Mouse (Mus musculus) forebrain, embryonic 12.5 days (tissue): ENCODE data around the gene 2310039H08Rik. TPM values are rescaled to one million over a fixed set of nuclear protein-coding genes. Genes with fewer than 3 reads are reported as not detected.
"Not testable (repeated sequence)": the region's sequence is repeated elsewhere in the genome, so short reads cannot be mapped to it uniquely, and the experiment has no call there.

Source experiments
- ATAC-seq: fragments of 200-750 bp; cut with Nextera tagmentation; 2 replicates; pipeline ENCODE4 v1.8.0; 2017; ENCODE audit warnings: moderate TSS enrichment; ENCODE audit not compliant: low FRiP score
- H3K27ac ChIP-seq: fragments of 300-500 bp; sonication (generic); 2 replicates; pipeline ENCODE4 v1.5.1; 2016; ENCODE audit warnings: mild to moderate bottlenecking
- H3K27me3 ChIP-seq: fragments of 300-500 bp; sonication (generic); 2 replicates; pipeline ENCODE4 v1.6.1; 2016; ENCODE audit warnings: mild to moderate bottlenecking
- H3K36me3 ChIP-seq: fragments of 300-500 bp; sonication (generic); replicated peaks from 2 replicates; pipeline ENCODE4 v1.6.1; 2016; ENCODE audit warnings: mild to moderate bottlenecking
- H3K4me1 ChIP-seq: fragments of 300-500 bp; sonication (generic); 2 replicates; pipeline ENCODE4 v1.6.1; 2016
- H3K4me2 ChIP-seq: fragments of 300-500 bp; sonication (generic); 2 replicates; pipeline ENCODE4 v1.6.1; 2016; ENCODE audit warnings: mild to moderate bottlenecking, moderate library complexity
- H3K4me3 ChIP-seq: fragments of 300-500 bp; sonication (generic); replicated peaks from 2 replicates; pipeline ENCODE4 v1.5.1; 2016; ENCODE audit warnings: mild to moderate bottlenecking
- H3K9ac ChIP-seq: fragments of 300-500 bp; sonication (generic); 2 replicates; pipeline ENCODE4 v1.6.1; 2016; ENCODE audit warnings: mild to moderate bottlenecking
- H3K9me3 ChIP-seq: fragments of 300-500 bp; sonication (generic); 2 replicates; pipeline ENCODE4 v1.6.1; 2016
- WGBS: fragments of 180-500 bp; shearing (Covaris S2); methylation state at CpG from one replicate; pipeline ENCODE4 v1.1.7; 2016; 5-methylcytosine and 5-hydroxymethylcytosine counted together
- polyA plus RNA-seq: library from polyadenylated mRNA; unstranded; fragments of >200 nt; fragmentation: Nextera tagmentation; extraction: Ambion mirVana; gene quantifications from 2 replicates; pipeline ENCODE4 v1.2.1, GENCODE M21; 2016

Gene 2310039H08Rik
- polyA plus RNA-seq, 1 experiment from 2014 or later, result 61.2 TPM

GRCm38 (mm10) chr17:46787974-46788373, 15.5 kb downstream of the 2310039H08Rik start:
- not testable (repeated sequence) for ATAC-seq, H3K4me1 ChIP-seq, H3K9ac ChIP-seq, H3K4me2 ChIP-seq, H3K27me3 ChIP-seq, H3K9me3 ChIP-seq, H3K4me3 ChIP-seq, H3K36me3 ChIP-seq, H3K27ac ChIP-seq
- WGBS, result 64% methylated on average over 2 of the region's 2 CpGs

- H3K4me2 ChIP-seq, result no peak overlapping the region
- no peaks in the 10 kb centered on the region for H3K36me3 ChIP-seq
- H3K4me3 ChIP-seq, result no peak overlapping the region
- ATAC-seq, result no peak
- no peaks in the 10 kb centered on the region for H3K9me3 ChIP-seq
- H3K4me1 ChIP-seq, result no peaks in the 10 kb centered on the region; the same call in 1 of the 2 replicates
- 92% methylated on average over 2 of the region's 2 CpGs for WGBS
- no peaks in the 10 kb centered on the region for H3K27me3 ChIP-seq
- H3K27ac ChIP-seq, result no peak overlapping the region
- H3K9ac ChIP-seq, result no peak overlapping the region
Measured at GRCm38 (mm10) chr17:46792963-46793362, 20.5 kb downstream of the 2310039H08Rik start.

GRCm38 (mm10) chr17:46796743-46797142, 24.3 kb downstream of the 2310039H08Rik start:
- no peak for ATAC-seq
- H3K9ac ChIP-seq, result no peak overlapping the region
- 87% methylated on average over 4 of the region's 4 CpGs for WGBS

GRCm38 (mm10) chr17:46797386-46797785, 25.0 kb downstream of the 2310039H08Rik start:
- no peak overlapping the region for H3K27ac ChIP-seq
- no peaks in the 10 kb centered on the region for H3K9me3 ChIP-seq
- WGBS, result 30% methylated on average over 8 of the region's 8 CpGs
- peaks cover 39% of the 10 kb centered on the region for H3K36me3 ChIP-seq
- H3K27me3 ChIP-seq, result no peaks in the 10 kb centered on the region
- no peak overlapping the region for H3K4me3 ChIP-seq
- ATAC-seq, result no peak
- H3K4me1 ChIP-seq, result no peaks in the 10 kb centered on the region; the same call in 1 of the 2 replicates
- H3K9ac ChIP-seq, result no peak overlapping the region
- H3K4me2 ChIP-seq, result no peak overlapping the region

More at GRCm38 (mm10) chr17:46796743-46797142, 24.3 kb downstream of the 2310039H08Rik start:
- Histone ChIP-seq H3K9me3 (no peaks in the 10 kb centered on the region), H3K27ac (no peak overlapping the region), H3K4me3 (no peak overlapping the region), H3K27me3 (no peaks in the 10 kb centered on the region), H3K4me2 (no peak overlapping the region), H3K4me1 (no peaks in the 10 kb centered on the region; the same call in 1 of the 2 replicates), H3K36me3 (peaks cover 33% of the 10 kb centered on the region)

- Histone ChIP-seq H3K27ac (no peak overlapping the region), H3K4me1 (no peaks in the 10 kb centered on the region; the same call in 1 of the 2 replicates), H3K27me3 (no peaks in the 10 kb centered on the region), H3K4me2 (no peak overlapping the region), H3K9ac (no peak overlapping the region), H3K9me3 (no peaks in the 10 kb centered on the region), H3K36me3 (peaks cover 39% of the 10 kb centered on the region), H3K4me3 (no peak overlapping the region)
- 85% methylated on average over 10 of the region's 10 CpGs for WGBS
- ATAC-seq, result no peak
Measured at GRCm38 (mm10) chr17:46799680-46800079, 27.2 kb downstream of the 2310039H08Rik start.

GRCm38 (mm10) chr17:46801761-46802160, 29.3 kb downstream of the 2310039H08Rik start:
- WGBS, result 88% methylated on average over 6 of the region's 6 CpGs
- Histone ChIP-seq H3K9me3 (no peaks in the 10 kb centered on the region), H3K36me3 (peaks cover 57% of the 10 kb centered on the region), H3K4me1 (no peaks in the 10 kb centered on the region; the same call in 1 of the 2 replicates), H3K4me3 (no peak overlapping the region), H3K9ac (no peak overlapping the region), H3K4me2 (no peak overlapping the region), H3K27me3 (no peaks in the 10 kb centered on the region), H3K27ac (no peak overlapping the region)
- ATAC-seq, result no peak

GRCm38 (mm10) chr17:46808376-46808775, 35.9 kb downstream of the 2310039H08Rik start:
- H3K27ac ChIP-seq, result no peak overlapping the region
- peaks cover 59% of the 10 kb centered on the region for H3K36me3 ChIP-seq
- no peak overlapping the region for H3K4me2 ChIP-seq
- H3K4me3 ChIP-seq, result no peak overlapping the region
- no peak for ATAC-seq
- no peaks in the 10 kb centered on the region for H3K27me3 ChIP-seq
- H3K4me1 ChIP-seq, result no peaks in the 10 kb centered on the region
- no peaks in the 10 kb centered on the region for H3K9me3 ChIP-seq
- WGBS, result 88% methylated on average over 10 of the region's 10 CpGs
- H3K9ac ChIP-seq, result no peak overlapping the region

- 86% methylated on average over 6 of the region's 6 CpGs for WGBS
- no peak for ATAC-seq
Measured at GRCm38 (mm10) chr17:46809131-46809830, 36.8 kb downstream of the 2310039H08Rik start.

GRCm38 (mm10) chr17:46810672-46811071, 38.2 kb downstream of the 2310039H08Rik start:
- Histone ChIP-seq H3K27me3 (no peaks in the 10 kb centered on the region), H3K4me2 (no peak overlapping the region), H3K36me3 (peaks cover 57% of the 10 kb centered on the region), H3K4me3 (no peak overlapping the region), H3K9ac (no peak overlapping the region), H3K4me1 (no peaks in the 10 kb centered on the region; the same call in 1 of the 2 replicates), H3K27ac (no peak overlapping the region), H3K9me3 (no peaks in the 10 kb centered on the region)
- ATAC-seq, result no peak
- WGBS, result 83% methylated on average over 3 of the region's 3 CpGs

More at GRCm38 (mm10) chr17:46809131-46809830, 36.8 kb downstream of the 2310039H08Rik start:
- Histone ChIP-seq H3K4me3 (no peak overlapping the region), H3K36me3 (peaks cover 64% of the 10 kb centered on the region), H3K4me2 (no peak overlapping the region), H3K4me1 (no peaks in the 10 kb centered on the region), H3K27me3 (no peaks in the 10 kb centered on the region), H3K9ac (no peak overlapping the region), H3K27ac (no peak overlapping the region), H3K9me3 (no peaks in the 10 kb centered on the region)

- WGBS, result 100% methylated on average over 1 of the region's 1 CpGs
- H3K36me3 ChIP-seq, result peaks cover 49% of the 10 kb centered on the region
- H3K4me3 ChIP-seq, result no peak overlapping the region
Measured at GRCm38 (mm10) chr17:46812442-46812841, 40.0 kb downstream of the 2310039H08Rik start.

GRCm38 (mm10) chr17:46813637-46814036, 41.2 kb downstream of the 2310039H08Rik start:
- Histone ChIP-seq H3K4me2 (no peak overlapping the region), H3K4me1 (peaks cover 8% of the 10 kb centered on the region; the same call in 1 of the 2 replicates), H3K9me3 (no peaks in the 10 kb centered on the region), H3K9ac (no peak overlapping the region), H3K4me3 (no peak overlapping the region), H3K27ac (no peak overlapping the region), H3K36me3 (peaks cover 46% of the 10 kb centered on the region), H3K27me3 (no peaks in the 10 kb centered on the region)
- no peak for ATAC-seq
- 92% methylated on average over 8 of the region's 8 CpGs for WGBS

More at GRCm38 (mm10) chr17:46812442-46812841, 40.0 kb downstream of the 2310039H08Rik start:
- H3K27me3 ChIP-seq, result no peaks in the 10 kb centered on the region
- no peaks in the 10 kb centered on the region for H3K9me3 ChIP-seq
- no peak overlapping the region for H3K9ac ChIP-seq
- H3K4me2 ChIP-seq, result no peak overlapping the region
- no peak for ATAC-seq
- no peak overlapping the region for H3K27ac ChIP-seq
- H3K4me1 ChIP-seq, result peaks cover 8% of the 10 kb centered on the region; the same call in 1 of the 2 replicates

GRCm38 (mm10) chr17:46814497-46814896, 42.1 kb downstream of the 2310039H08Rik start:
- no peak for ATAC-seq
- H3K36me3 ChIP-seq, result peaks cover 53% of the 10 kb centered on the region
- no peaks in the 10 kb centered on the region for H3K9me3 ChIP-seq
- no peak overlapping the region for H3K9ac ChIP-seq
- 93% methylated on average over 6 of the region's 6 CpGs for WGBS
- no peak overlapping the region for H3K4me2 ChIP-seq
- peaks cover 8% of the 10 kb centered on the region; the same call in 1 of the 2 replicates for H3K4me1 ChIP-seq
- H3K27me3 ChIP-seq, result no peaks in the 10 kb centered on the region
- H3K27ac ChIP-seq, result no peak overlapping the region
- H3K4me3 ChIP-seq, result no peak overlapping the region

- no peaks in the 10 kb centered on the region for H3K9me3 ChIP-seq
- no peak overlapping the region for H3K4me2 ChIP-seq
- H3K36me3 ChIP-seq, result peaks cover 46% of the 10 kb centered on the region
- WGBS, result 70% methylated on average over 13 of the region's 13 CpGs
- H3K27me3 ChIP-seq, result no peaks in the 10 kb centered on the region
- no peak overlapping the region for H3K4me3 ChIP-seq
- H3K4me1 ChIP-seq, result peaks cover 8% of the 10 kb centered on the region; the same call in 1 of the 2 replicates
- H3K27ac ChIP-seq, result no peak overlapping the region
- H3K9ac ChIP-seq, result no peak overlapping the region
- ATAC-seq, result no peak
Measured at GRCm38 (mm10) chr17:46816306-46816705, 43.9 kb downstream of the 2310039H08Rik start.
